Mouse (Mus musculus) intestine, postnatal 0 days (tissue): ENCODE results near the gene Epb41l5. TPM values are rescaled to one million over a fixed set of nuclear protein-coding genes. Genes with fewer than 3 reads are reported as not detected.

Experiments
- ATAC-seq: fragments of 200-750 bp; cut with Nextera tagmentation; 2 replicates; pipeline ENCODE4 v1.8.0; 2017; ENCODE audit warnings: mild to moderate bottlenecking, moderate TSS enrichment, moderate library complexity
- H3K27ac ChIP-seq: fragments of 300-500 bp; sonication (generic); 2 replicates; pipeline ENCODE4 v1.5.1; 2014; ENCODE audit warnings: mild to moderate bottlenecking, low read depth, low read length, moderate library complexity
- H3K27me3 ChIP-seq: fragments of 300-500 bp; sonication (generic); replicated peaks from 2 replicates; pipeline ENCODE4 v1.6.1; 2014; ENCODE audit warnings: low read length, mixed read lengths; ENCODE audit not compliant: control insufficient read depth, insufficient read depth
- H3K36me3 ChIP-seq: fragments of 300-500 bp; sonication (generic); 2 replicates; pipeline ENCODE4 v1.6.1; 2014; ENCODE audit warnings: mild to moderate bottlenecking, moderate library complexity; ENCODE audit not compliant: control insufficient read depth, insufficient read depth
- H3K4me1 ChIP-seq: fragments of 300-500 bp; sonication (generic); replicated peaks from 2 replicates; pipeline ENCODE4 v1.6.1; 2014; ENCODE audit warnings: antibody characterized with exemption, low read length, mixed read lengths; ENCODE audit not compliant: control insufficient read depth, insufficient read depth
- H3K4me2 ChIP-seq: fragments of 300-500 bp; sonication (generic); replicated peaks from 2 replicates; pipeline ENCODE4 v1.6.1; 2014; ENCODE audit warnings: low read depth, mild to moderate bottlenecking, moderate library complexity
- H3K4me3 ChIP-seq: fragments of 300-500 bp; sonication (generic); 2 replicates; pipeline ENCODE4 v1.5.1; 2014; ENCODE audit warnings: low read depth, low read length
- H3K9ac ChIP-seq: fragments of 300-500 bp; sonication (generic); 2 replicates; pipeline ENCODE4 v1.6.1; 2014; ENCODE audit warnings: mild to moderate bottlenecking, low read depth, low read length
- H3K9me3 ChIP-seq: fragments of 300-500 bp; sonication (generic); 2 replicates; pipeline ENCODE4 v1.6.1; 2016; ENCODE audit warnings: mixed run types; ENCODE audit not compliant: control insufficient read depth
- CTCF ChIP-seq: sonication (generic); IDR thresholded peaks from 2 replicates; pipeline ENCODE4 v1.5.1; 2016; ENCODE audit warnings: low read depth, mild to moderate bottlenecking, control low read depth, antibody characterized with exemption, moderate library complexity
- WGBS: fragments of 180-500 bp; shearing (Covaris S2); extraction: QIAGEN DNeasy Blood & Tissue Kit; methylation state at CpG from one replicate; pipeline ENCODE4 v1.1.7; 2014; 5-methylcytosine and 5-hydroxymethylcytosine counted together
- polyA plus RNA-seq: library from polyadenylated mRNA; unstranded; fragments of >200 nt; fragmentation: Nextera tagmentation; extraction: Ambion mirVana; gene quantifications from 2 replicates; pipeline ENCODE4 v1.2.1, GENCODE M21; 2015

The Epb41l5 gene
- polyA plus RNA-seq, 1 experiment from 2014 or later = 14.3 TPM

- 83% methylated on average over 2 of the region's 2 CpGs for WGBS
- H3K4me2 ChIP-seq = no peak overlapping the region
- H3K36me3 ChIP-seq = peaks cover 3% of the 10 kb centered on the region
- no peaks in the 10 kb centered on the region for H3K9me3 ChIP-seq
- H3K9ac ChIP-seq = no peak overlapping the region
- H3K27ac ChIP-seq = no peak overlapping the region; the same call in 1 of the 2 replicates
- no peaks in the 10 kb centered on the region for H3K4me1 ChIP-seq
- peak; percentile 31; the same call in 1 of the 2 replicates for ATAC-seq
- H3K4me3 ChIP-seq = no peak overlapping the region
- no peaks in the 10 kb centered on the region for H3K27me3 ChIP-seq
- peak; percentile 61 for TF ChIP-seq CTCF
Observed at GRCm38 (mm10) chr1:119654307-119654706, 5.5 kb upstream of the Epb41l5 start.

- no peaks in the 10 kb centered on the region for H3K27me3 ChIP-seq
- H3K4me1 ChIP-seq = no peaks in the 10 kb centered on the region
- no peak overlapping the region for H3K9ac ChIP-seq
- ATAC-seq = no peak
- H3K4me2 ChIP-seq = no peak overlapping the region
- no peaks in the 10 kb centered on the region for H3K36me3 ChIP-seq
- H3K9me3 ChIP-seq = no peaks in the 10 kb centered on the region
- 89% methylated on average over 5 of the region's 5 CpGs for WGBS
- no peak overlapping the region for H3K4me3 ChIP-seq
- H3K27ac ChIP-seq = no peak overlapping the region
- no peak for TF ChIP-seq CTCF
Observed at GRCm38 (mm10) chr1:119650386-119650785, 1.6 kb upstream of the Epb41l5 start.

GRCm38 (mm10) chr1:119649627-119650026, 827 bp upstream of the Epb41l5 start:
- H3K36me3 ChIP-seq = no peaks in the 10 kb centered on the region
- no peaks in the 10 kb centered on the region for H3K27me3 ChIP-seq
- no peaks in the 10 kb centered on the region for H3K9me3 ChIP-seq
- no peak for TF ChIP-seq CTCF
- H3K4me2 ChIP-seq = no peak overlapping the region
- no peaks in the 10 kb centered on the region for H3K4me1 ChIP-seq
- no peak overlapping the region for H3K9ac ChIP-seq
- no peak overlapping the region for H3K4me3 ChIP-seq
- no peak overlapping the region for H3K27ac ChIP-seq
- 51% methylated on average over 2 of the region's 2 CpGs for WGBS
- ATAC-seq = no peak

- peak overlapping the region; percentile 13; the same call in 1 of the 2 replicates for H3K4me2 ChIP-seq
- H3K4me3 ChIP-seq = no peak overlapping the region
Observed at GRCm38 (mm10) chr1:119646356-119646755, 2.4 kb downstream of the Epb41l5 start.

GRCm38 (mm10) chr1:119642367-119642766, 6.4 kb downstream of the Epb41l5 start:
- H3K4me3 ChIP-seq = no peak overlapping the region
- H3K9ac ChIP-seq = no peak overlapping the region
- H3K4me2 ChIP-seq = no peak overlapping the region
- H3K27ac ChIP-seq = no peak overlapping the region
- H3K4me1 ChIP-seq = 0 out of 2 replicates have a peak, but pooled peaks cover 3% of the 10 kb centered on the region
- peak; percentile 55 for ATAC-seq
- no peaks in the 10 kb centered on the region for H3K9me3 ChIP-seq
- no peaks in the 10 kb centered on the region for H3K27me3 ChIP-seq
- peak; percentile 66 for TF ChIP-seq CTCF
- WGBS = 68% methylated on average over 12 of the region's 12 CpGs
- H3K36me3 ChIP-seq = no peaks in the 10 kb centered on the region

More at GRCm38 (mm10) chr1:119646356-119646755, 2.4 kb downstream of the Epb41l5 start:
- no peaks in the 10 kb centered on the region for H3K36me3 ChIP-seq
- no peaks in the 10 kb centered on the region for H3K27me3 ChIP-seq
- no peaks in the 10 kb centered on the region for H3K9me3 ChIP-seq
- H3K27ac ChIP-seq = no peak overlapping the region
- no peak for ATAC-seq
- H3K9ac ChIP-seq = no peak overlapping the region
- H3K4me1 ChIP-seq = no peaks in the 10 kb centered on the region
- no peak for TF ChIP-seq CTCF
- WGBS = 53% methylated on average over 2 of the region's 2 CpGs

- H3K36me3 ChIP-seq = no peaks in the 10 kb centered on the region
- 0 out of 2 replicates have a peak, but pooled peaks cover 3% of the 10 kb centered on the region for H3K4me1 ChIP-seq
- H3K9me3 ChIP-seq = no peaks in the 10 kb centered on the region
- no peak overlapping the region for H3K4me2 ChIP-seq
- no peaks in the 10 kb centered on the region for H3K27me3 ChIP-seq
- H3K4me3 ChIP-seq = no peak overlapping the region
- H3K27ac ChIP-seq = peak overlapping the region; percentile 16; the same call in 1 of the 2 replicates
- no peak overlapping the region for H3K9ac ChIP-seq
- no peak for TF ChIP-seq CTCF
- ATAC-seq = peak; percentile 69
Observed at GRCm38 (mm10) chr1:119641090-119641812, 7.5 kb downstream of the Epb41l5 start.
